Mouse (Mus musculus): Measurements from ENCODE around the gene B4galt5. TPM values are rescaled to one million over a fixed set of nuclear protein-coding genes. Genes with fewer than 3 reads are reported as not detected.

Gene B4galt5
- polyA plus RNA-seq, 1 experiment = 70.0 TPM

GRCm38 (mm10) chr2:167254185-167254584 is 94.8 kb downstream of the B4galt5 start:
- Histone ChIP-seq H3K27me3 (ENCODE audit: control insufficient read depth, insufficient read depth, insufficient read length) (no peaks in the 10 kb centered on the region), H3ac (ENCODE audit: control insufficient read depth, insufficient read length) (no peak overlapping the region), H3K4me2 (ENCODE audit: low read depth) (no peak overlapping the region), H3K4me3 (no peak overlapping the region), H3K79me2 (ENCODE audit: control insufficient read depth, insufficient read depth) (no peaks in the 10 kb centered on the region), H3K36me3 (ENCODE audit: control insufficient read depth, insufficient read depth) (no peaks in the 10 kb centered on the region)
- TF ChIP-seq E2F4 (IDR thresholded peaks at IDR 0.05; ENCODE audit: insufficient read depth) (no peak), MYOD1 (IDR thresholded peaks at IDR 0.05; ENCODE audit: control insufficient read depth in 1 of 3, insufficient read length in 2 of 3, low read depth in 2 of 3) (peak in 1 of 3 experiments; percentile 14), TCF12 (IDR thresholded peaks at IDR 0.05; ENCODE audit: insufficient read depth, poor library complexity, severe bottlenecking) (no peak), MAX (IDR thresholded peaks at IDR 0.05; ENCODE audit: low read depth) (no peak), SRF (IDR thresholded peaks at IDR 0.05; ENCODE audit: control insufficient read depth, insufficient read length, low read depth) (no peak), TCF3 (IDR thresholded peaks at IDR 0.05; ENCODE audit: insufficient read length, low read depth) (no peak)

- TF ChIP-seq MYOD1 (IDR thresholded peaks at IDR 0.05; ENCODE audit: control insufficient read depth in 1 of 3, insufficient read length in 2 of 3, low read depth in 2 of 3) = no peak
- TF ChIP-seq REST (IDR thresholded peaks at IDR 0.05; ENCODE audit: insufficient read depth, insufficient read length) = no peak
- TF ChIP-seq SRF (IDR thresholded peaks at IDR 0.05; ENCODE audit: control insufficient read depth, insufficient read length, low read depth) = no peak
- H3K4me2 ChIP-seq (ENCODE audit: low read depth) = no peak overlapping the region
- no peaks in the 10 kb centered on the region for H3K27me3 ChIP-seq (ENCODE audit: control insufficient read depth, insufficient read depth, insufficient read length)
- no peaks in the 10 kb centered on the region for H3K79me2 ChIP-seq (ENCODE audit: control insufficient read depth, insufficient read depth)
- no peak overlapping the region for H3K4me3 ChIP-seq
- no peak overlapping the region for H3ac ChIP-seq (ENCODE audit: control insufficient read depth, insufficient read length)
- H3K36me3 ChIP-seq (ENCODE audit: control insufficient read depth, insufficient read depth) = no peaks in the 10 kb centered on the region
Measured at GRCm38 (mm10) chr2:167253476-167253875, 95.5 kb downstream of the B4galt5 start.

DNA sequence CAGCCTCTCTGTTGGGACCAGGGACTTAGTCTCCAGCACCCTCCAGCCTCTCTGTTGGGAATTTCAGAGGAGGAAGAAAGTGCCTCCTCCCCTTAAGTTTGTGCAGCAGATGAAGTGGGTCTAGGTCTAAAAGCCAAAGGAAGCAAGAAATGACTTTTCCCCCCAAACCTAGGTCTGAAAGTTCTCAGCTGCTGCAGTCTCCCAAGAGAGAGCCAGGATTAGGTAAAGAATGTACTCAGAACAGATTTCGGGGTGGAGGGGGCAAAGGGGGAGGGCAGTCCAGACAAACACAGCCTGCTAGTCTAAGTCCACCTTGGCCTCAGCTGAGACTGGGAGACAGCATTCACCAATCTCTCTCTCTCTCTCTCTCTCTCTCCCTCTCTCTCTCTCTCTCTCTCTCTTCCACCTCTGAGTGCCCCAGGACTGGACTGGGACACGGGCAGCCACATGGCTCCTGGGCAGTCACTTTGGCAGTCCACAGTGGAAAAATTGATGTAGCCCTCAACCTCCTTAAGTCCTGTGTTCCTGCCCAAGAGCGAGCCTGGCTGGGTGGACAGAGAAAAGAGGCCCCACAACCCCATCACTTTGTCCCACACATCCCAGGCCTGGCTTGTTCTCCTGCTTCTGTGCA is 96.8 kb downstream of the B4galt5 start:
- Histone ChIP-seq H3K36me3 (ENCODE audit: control insufficient read depth, insufficient read depth) (no peaks in the 10 kb centered on the region), H3ac (ENCODE audit: control insufficient read depth, insufficient read length) (no peak overlapping the region), H3K4me3 (no peak overlapping the region), H3K79me2 (ENCODE audit: control insufficient read depth, insufficient read depth) (no peaks in the 10 kb centered on the region), H3K4me2 (ENCODE audit: low read depth) (no peak overlapping the region), H3K27me3 (ENCODE audit: control insufficient read depth, insufficient read depth, insufficient read length) (no peaks in the 10 kb centered on the region)
- TF ChIP-seq TCF12 (IDR thresholded peaks at IDR 0.05; ENCODE audit: insufficient read depth, poor library complexity, severe bottlenecking) = no peak
- no peak for TF ChIP-seq POLR2AphosphoS2 (IDR thresholded peaks at IDR 0.05; ENCODE audit: insufficient read length, low read depth)
- TF ChIP-seq MAX (IDR thresholded peaks at IDR 0.05; ENCODE audit: low read depth) = no peak
- no peak for TF ChIP-seq POLR2A (IDR thresholded peaks at IDR 0.05; ENCODE audit: insufficient read length, low read depth)
- TF ChIP-seq MYOG (IDR thresholded peaks at IDR 0.05; ENCODE audit: control insufficient read depth in 1 of 3, insufficient read depth in 1 of 3, insufficient read length in 2 of 3, low read depth in 2 of 3) = no peak
- TF ChIP-seq TCF3 (IDR thresholded peaks at IDR 0.05; ENCODE audit: insufficient read length, low read depth) = no peak
- TF ChIP-seq E2F4 (IDR thresholded peaks at IDR 0.05; ENCODE audit: insufficient read depth) = no peak
- no peak for TF ChIP-seq SRF (IDR thresholded peaks at IDR 0.05; ENCODE audit: control insufficient read depth, insufficient read length, low read depth)
- TF ChIP-seq MYOD1 (IDR thresholded peaks at IDR 0.05; ENCODE audit: control insufficient read depth in 1 of 3, insufficient read length in 2 of 3, low read depth in 2 of 3) = no peak
- no peak for TF ChIP-seq REST (IDR thresholded peaks at IDR 0.05; ENCODE audit: insufficient read depth, insufficient read length)
- no peak for TF ChIP-seq CEBPB (IDR thresholded peaks at IDR 0.05; ENCODE audit: insufficient read depth, poor library complexity, severe bottlenecking)

GRCm38 (mm10) chr2:167250736-167251337 is 98.1 kb downstream of the B4galt5 start:
- Histone ChIP-seq H3K27me3 (ENCODE audit: control insufficient read depth, insufficient read depth, insufficient read length) (no peaks in the 10 kb centered on the region), H3K36me3 (ENCODE audit: control insufficient read depth, insufficient read depth) (no peaks in the 10 kb centered on the region), H3K4me3 (no peak overlapping the region), H3ac (ENCODE audit: control insufficient read depth, insufficient read length) (no peak overlapping the region), H3K4me2 (ENCODE audit: low read depth) (peak overlapping the region; percentile 24), H3K79me2 (ENCODE audit: control insufficient read depth, insufficient read depth) (no peaks in the 10 kb centered on the region)
- TF ChIP-seq REST (IDR thresholded peaks at IDR 0.05; ENCODE audit: insufficient read depth, insufficient read length) (no peak), USF1 (IDR thresholded peaks at IDR 0.05; ENCODE audit: low read depth) (no peak), MAX (IDR thresholded peaks at IDR 0.05; ENCODE audit: low read depth) (no peak), TCF12 (IDR thresholded peaks at IDR 0.05; ENCODE audit: insufficient read depth, poor library complexity, severe bottlenecking) (no peak), SRF (IDR thresholded peaks at IDR 0.05; ENCODE audit: control insufficient read depth, insufficient read length, low read depth) (no peak), MYOD1 (IDR thresholded peaks at IDR 0.05; ENCODE audit: control insufficient read depth in 1 of 3, insufficient read length in 2 of 3, low read depth in 2 of 3) (no peak), CEBPB (IDR thresholded peaks at IDR 0.05; ENCODE audit: insufficient read depth, poor library complexity, severe bottlenecking) (no peak), E2F4 (IDR thresholded peaks at IDR 0.05; ENCODE audit: insufficient read depth) (no peak), POLR2A (IDR thresholded peaks at IDR 0.05; ENCODE audit: insufficient read length, low read depth) (no peak), TCF3 (IDR thresholded peaks at IDR 0.05; ENCODE audit: insufficient read length, low read depth) (no peak), MYOG (IDR thresholded peaks at IDR 0.05; ENCODE audit: control insufficient read depth in 1 of 3, insufficient read depth in 1 of 3, insufficient read length in 2 of 3, low read depth in 2 of 3) (no peak), POLR2AphosphoS2 (IDR thresholded peaks at IDR 0.05; ENCODE audit: insufficient read length, low read depth) (no peak)

Data from myocyte (in vitro differentiated cells).